Mouse (Mus musculus) myocyte (in vitro differentiated cells): ENCODE measurements around the gene Cnot1.

Experiments
- CEBPB ChIP-seq: IDR thresholded peaks from 2 replicates; pipeline ENCODE4 v1.6.1; 2011; ENCODE audit warnings: mild to moderate bottlenecking, moderate library complexity; ENCODE audit not compliant: poor library complexity, insufficient read depth, severe bottlenecking
- E2F4 ChIP-seq: IDR thresholded peaks from one replicate; pipeline ENCODE4 v1.6.1; 2011; ENCODE audit warnings: mild to moderate bottlenecking, control low read depth, moderate library complexity; ENCODE audit not compliant: insufficient read depth
- POLR2A ChIP-seq: IDR thresholded peaks from one replicate; pipeline ENCODE4 v1.6.1; 2011; ENCODE audit warnings: low read depth, mild to moderate bottlenecking, control low read depth, moderate library complexity; ENCODE audit not compliant: insufficient read length
- TCF3 ChIP-seq: IDR thresholded peaks from one replicate; pipeline ENCODE4 v1.6.1; 2011; ENCODE audit warnings: low read depth, control low read depth; ENCODE audit not compliant: insufficient read length

GRCm38 (mm10) chr8:95848061-95848551 lies 40.8 kb upstream of the Cnot1 start:
- TF ChIP-seq POLR2A (no peak), CEBPB (no peak), E2F4 (no peak), TCF3 (no peak)
